Mouse (Mus musculus) megakaryocyte, embryonic 14.5 days (primary cell): Measurements from ENCODE around the gene Ppil3.

Experiments used
- FLI1 ChIP-seq: IDR thresholded peaks from 2 replicates; pipeline ENCODE4 v1.6.1; 2012; ENCODE audit warnings: low read length, inconsistent platforms, mixed read lengths
- GATA1 ChIP-seq: IDR thresholded peaks from 3 replicates; pipeline ENCODE4 v1.6.1; 2012; ENCODE audit warnings: mixed read lengths, low read length, inconsistent platforms, borderline replicate concordance

DNA sequence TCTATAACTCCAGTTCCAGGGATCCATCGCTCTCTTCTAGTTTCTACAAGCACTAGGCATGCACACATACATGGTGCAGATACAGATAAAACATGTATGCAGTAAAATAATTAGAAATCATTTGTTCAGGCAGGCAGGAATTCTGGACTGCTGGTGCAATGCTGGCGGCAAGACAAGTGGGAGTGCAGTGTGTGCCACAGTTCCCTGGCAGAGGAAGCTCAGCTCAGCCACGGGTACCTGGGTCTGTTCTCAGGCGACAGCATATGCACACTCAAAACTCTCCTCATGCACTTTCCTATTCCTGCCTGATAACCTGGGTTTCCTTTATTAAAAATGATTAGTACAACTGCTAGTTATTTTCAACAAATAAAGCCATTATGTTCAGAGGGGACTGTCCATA is 19.8 kb upstream of the Ppil3 start:
- TF ChIP-seq GATA1 (no peak), FLI1 (no peak)
